Mouse (Mus musculus): ENCODE results near the gene Slc2a13. TPM values are rescaled to one million over a fixed set of nuclear protein-coding genes. Genes with fewer than 3 reads are reported as not detected.

Gene Slc2a13
- total RNA-seq, 2 experiments from 2014 or later: 0.79 to 1.0 TPM

DNA sequence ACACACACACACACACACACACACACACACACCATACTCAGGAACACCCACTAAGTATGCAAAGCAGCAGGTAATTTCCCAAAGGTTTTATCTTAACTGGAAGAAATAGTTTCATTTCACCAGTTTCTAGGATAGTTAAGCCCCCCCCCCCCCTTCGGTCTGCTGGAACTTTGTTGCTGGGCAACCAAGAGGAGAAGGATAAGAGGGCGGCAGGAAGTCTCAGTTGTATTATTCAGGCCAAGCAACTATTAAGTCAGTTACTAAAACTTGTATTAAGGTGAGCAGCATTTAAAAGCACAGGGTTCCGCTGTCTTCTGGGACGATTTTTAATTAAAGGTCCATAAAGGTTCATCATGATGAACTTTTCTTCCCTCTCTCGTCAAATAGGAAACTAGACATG, 198.6 kb downstream of the Slc2a13 start:
- DNase-seq: no peak

DNA sequence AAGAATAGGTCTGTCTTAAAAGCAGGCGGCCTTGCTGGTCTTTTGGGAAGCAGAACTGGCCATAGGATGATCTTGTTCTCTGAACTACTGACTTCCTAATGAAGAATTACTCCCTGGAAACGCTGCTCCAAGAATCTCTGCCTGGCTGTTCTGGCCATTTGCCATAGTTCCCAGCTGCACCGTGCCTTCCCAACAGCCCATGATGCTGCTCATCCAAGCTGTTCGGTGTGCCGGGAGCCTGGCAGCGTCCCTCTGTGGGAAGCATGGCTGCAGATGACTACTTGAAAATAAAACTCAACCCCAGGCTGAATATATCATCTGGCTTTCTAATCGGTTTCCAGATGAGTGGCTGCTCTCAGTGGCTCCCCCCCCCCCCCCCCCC, 199.9 kb downstream of the Slc2a13 start:
- peak; percentile 27 to 52 for DNase-seq

DNA sequence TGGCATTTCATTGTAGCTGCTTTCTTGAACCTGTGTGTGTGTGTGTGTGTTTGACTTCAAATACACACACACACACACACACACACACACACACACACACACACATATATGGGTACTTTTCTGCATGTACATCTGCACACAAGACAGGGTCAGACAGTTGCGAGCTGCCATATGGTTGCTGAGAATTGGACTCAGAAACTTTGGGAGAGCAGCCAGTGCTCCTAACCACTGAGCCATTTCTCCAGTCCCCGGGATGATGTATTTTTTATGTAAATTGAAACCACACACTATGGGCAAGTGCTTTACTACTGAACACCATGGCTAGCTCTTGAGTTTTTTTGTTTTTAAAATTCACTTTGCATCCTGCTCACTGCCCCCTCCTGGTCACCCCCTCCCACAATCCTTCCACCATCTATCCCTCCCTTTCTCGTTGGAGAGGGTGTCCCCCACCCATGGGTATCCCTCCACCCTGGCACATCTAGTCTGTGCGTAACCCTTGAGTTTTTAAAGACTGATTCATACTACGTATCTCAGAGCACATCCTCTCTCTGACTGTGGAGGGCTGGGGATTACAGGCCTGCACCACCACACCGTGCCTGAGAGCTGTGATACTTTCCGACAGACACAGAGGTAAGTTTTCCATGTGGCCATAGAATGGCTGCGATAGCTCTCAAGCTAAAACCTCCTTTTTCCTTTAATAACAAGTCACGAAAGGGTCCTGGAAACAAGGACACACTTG, 200.4 kb downstream of the Slc2a13 start:
- DNase-seq: no peak

DNA sequence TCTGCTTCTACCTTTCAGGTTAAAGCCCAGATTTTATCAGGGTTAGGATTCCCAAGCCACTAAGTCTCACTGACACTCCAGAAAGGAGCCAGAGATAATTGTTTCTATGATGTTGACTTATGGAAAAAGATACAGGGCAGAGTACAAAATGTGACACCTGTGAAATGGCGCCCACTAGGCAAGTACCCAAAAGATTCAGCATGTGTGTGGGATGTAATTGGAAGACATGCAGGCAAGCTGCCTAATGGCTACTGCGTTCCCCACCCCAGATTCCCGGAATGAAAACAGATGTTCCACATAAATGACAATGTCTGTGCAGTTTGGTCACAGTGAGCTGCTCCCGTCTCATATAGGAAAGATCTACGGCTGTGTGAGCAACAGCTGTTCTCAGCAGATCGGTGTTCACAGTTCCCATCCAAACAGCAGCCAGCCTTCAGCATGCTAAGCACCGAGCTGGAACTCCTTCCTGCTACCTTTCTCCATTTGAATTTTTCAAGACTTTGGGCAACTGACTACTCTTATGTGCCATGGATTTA, 201.1 kb downstream of the Slc2a13 start:
- no peak for DNase-seq

DNA sequence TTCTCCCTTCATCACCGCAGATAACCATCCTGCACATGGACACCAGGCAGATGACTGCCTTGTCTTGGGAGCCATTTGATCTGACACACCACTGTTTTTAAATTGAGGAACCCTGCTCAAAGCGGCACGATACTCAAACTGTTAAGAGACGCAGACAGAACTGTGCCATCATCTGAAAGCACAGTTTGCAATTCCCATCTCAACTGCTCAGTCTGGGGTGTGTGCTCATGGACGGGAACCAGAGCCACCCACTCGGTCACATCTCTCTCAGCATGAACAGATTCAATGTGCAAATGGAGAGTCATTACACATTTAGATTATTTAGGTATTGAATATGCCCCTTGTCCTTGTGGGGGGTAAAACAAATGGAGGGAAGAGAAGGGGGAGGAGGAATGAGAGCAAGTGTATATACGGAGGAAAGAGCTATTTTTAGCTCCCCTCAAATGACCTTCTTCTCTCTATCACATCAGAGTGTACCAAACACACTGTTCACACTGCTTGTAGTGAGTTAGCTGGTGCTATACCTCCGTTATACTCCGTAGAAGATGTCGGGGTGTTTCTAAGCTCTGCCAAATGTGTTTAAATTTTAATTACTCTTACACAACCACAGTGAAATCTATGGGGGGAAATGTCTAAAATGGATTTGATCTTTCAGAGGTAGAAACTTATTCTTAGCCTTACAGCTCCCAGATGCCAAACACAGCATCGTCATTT, 203.2 kb downstream of the Slc2a13 start:
- DNase-seq: no peak

DNA sequence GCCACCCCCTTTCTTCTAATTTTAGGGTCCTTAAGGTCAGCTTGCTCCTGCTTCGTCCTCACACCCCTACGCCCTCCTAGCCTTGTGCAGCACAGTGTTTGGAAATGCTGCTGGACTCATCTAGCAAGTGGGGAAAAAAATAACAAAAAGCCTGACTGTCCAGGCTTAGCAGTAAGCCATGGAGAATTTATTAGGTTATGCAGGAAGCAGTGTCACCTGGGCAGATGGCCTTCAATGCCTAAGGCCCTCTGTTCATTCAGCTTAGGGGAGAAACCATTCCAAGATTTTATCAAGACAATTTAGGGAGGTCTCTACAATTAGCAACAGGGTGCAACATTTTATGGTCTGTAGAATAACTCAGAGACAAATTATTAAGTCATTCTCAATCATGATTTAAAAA, 212.6 kb downstream of the Slc2a13 start:
- no peak for DNase-seq

DNA sequence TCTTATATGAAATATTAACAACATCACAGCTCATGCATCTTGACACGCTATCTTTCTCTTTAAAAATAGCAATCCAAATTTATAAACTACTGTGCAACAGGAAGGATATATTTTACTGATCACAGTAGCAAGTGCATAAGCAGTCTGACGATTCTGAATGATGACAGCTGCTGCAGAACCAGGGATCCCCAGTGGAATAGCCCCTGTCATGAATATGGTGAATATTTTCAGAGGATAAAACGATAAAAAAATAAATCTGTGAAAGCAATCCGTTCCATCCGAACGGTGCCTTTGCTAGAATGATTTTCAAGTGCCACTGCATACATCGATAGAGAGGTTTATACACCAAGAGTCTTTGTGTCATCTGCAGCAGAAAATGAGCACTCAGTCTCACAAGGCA, 222.1 kb downstream of the Slc2a13 start:
- DNase-seq: no peak

DNA sequence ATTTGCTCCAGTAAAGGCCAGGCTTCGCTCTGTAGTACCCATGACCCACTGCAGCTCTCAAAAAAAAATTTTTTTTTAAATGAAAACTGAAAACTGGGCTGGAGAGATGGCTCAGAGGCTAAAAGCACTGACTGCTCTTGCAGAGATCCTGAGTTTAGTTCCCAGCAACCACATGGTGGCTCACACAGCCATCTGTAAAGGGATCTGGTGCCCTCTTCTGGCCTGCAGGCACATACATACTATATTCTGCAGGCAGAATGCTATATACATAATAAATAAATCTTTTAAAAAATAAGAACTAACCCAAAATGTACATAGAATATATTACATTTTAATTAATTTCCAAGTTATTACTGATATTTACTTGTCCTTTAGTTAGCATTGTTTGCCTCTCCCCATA, 234.7 kb downstream of the Slc2a13 start:
- no peak for DNase-seq

DNA sequence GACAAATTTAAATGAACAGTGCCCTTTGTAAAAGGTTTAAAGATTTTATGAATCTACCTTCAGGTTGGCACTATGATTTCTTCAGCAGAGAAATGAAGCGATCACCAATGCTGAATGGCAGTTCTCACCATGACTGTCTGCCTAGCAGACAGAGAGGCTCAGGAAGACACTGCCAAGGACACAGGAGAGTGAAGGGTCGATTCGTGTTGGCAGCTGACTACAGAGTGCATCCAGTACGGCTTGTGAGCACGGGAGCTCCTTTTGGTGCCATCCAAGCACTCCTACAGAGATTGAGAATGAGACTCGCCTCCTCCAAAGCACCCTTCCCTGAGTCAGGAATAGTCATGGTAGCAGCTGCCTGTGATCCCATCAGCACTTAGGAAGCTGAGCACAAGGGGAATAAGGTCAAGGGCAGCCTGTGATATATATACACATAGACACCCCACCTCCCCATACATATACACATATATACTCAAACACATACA, 238.6 kb downstream of the Slc2a13 start:
- no peak for DNase-seq

DNA sequence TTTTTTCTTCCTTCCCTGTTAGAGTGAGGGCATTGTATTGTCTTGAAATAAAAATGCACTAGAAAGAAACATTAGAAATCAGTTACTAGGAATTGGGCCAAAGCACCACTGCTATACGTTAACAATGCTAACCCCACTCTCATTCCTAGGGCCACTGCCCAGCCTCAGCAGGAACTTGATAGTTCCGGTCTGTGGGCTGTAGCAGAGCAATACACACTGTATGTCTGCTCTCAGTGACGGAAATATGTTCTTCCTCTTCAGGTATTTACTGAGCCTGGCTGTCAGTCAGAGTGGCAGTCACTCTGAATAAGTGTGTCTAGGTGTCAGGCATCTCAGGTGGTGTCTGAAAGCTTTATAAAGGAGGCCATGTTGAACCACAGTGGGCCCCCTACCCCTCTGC, 245.3 kb downstream of the Slc2a13 start:
- DNase-seq: no peak

DNA sequence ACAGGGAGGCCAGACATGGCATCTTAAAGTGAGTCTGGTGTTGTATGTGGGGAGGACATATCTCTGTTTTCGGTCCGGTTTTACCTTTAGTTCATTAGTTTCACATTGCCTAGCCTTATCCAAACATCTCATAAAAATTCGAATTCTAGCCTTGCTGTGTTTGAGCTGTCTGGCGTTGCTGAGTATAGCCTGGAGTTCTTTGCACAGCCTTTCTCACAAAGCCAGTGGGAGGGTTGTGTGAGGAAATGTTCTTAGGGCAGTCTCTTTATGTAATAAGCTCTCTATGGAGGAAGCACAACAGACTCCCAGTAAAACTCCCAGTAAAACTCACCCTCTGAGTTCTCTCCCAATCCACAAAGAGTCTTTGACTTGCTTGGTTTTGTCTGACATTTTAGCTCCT, 246.0 kb downstream of the Slc2a13 start:
- DNase-seq: no peak

DNA sequence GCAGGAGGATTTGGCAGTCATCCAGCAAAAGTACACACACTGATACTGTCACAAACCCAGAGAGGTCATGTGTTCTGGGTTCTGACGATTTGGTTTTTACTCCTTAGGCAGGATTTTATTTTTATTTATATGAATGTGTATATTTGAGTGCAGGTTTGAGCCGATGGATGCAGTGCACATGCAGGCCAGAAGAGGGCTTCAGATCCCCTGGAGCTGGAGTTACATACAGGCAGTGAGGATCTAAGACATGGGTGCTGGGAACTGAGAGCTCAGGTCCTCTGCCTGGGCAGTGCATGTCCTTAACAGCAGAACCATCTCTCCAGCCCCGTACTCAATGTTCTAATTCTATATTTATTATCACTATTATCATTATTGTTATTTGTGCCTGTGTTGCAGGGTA, 253.7 kb downstream of the Slc2a13 start:
- DNase-seq: no peak

DNA sequence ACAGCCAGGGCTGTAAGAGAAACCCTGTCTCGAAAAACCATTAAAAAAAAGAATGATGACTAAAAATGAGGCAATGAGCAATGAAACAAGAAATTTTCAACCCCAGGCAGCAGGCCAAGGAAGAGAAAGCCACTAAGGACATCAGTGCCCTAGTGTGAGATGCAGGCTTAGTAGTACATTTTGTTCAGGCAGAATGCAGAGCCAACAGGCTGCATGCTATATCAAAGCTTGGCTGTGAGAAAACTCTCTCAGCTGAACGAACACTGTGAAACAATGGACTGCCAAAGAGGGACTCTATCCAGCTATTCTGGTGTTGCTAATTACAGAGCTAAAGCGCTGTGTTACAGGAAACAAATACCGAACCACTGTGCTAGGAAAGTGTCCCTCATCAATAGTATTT, 256.1 kb downstream of the Slc2a13 start:
- peak; percentile 62 to 80 for DNase-seq

DNA sequence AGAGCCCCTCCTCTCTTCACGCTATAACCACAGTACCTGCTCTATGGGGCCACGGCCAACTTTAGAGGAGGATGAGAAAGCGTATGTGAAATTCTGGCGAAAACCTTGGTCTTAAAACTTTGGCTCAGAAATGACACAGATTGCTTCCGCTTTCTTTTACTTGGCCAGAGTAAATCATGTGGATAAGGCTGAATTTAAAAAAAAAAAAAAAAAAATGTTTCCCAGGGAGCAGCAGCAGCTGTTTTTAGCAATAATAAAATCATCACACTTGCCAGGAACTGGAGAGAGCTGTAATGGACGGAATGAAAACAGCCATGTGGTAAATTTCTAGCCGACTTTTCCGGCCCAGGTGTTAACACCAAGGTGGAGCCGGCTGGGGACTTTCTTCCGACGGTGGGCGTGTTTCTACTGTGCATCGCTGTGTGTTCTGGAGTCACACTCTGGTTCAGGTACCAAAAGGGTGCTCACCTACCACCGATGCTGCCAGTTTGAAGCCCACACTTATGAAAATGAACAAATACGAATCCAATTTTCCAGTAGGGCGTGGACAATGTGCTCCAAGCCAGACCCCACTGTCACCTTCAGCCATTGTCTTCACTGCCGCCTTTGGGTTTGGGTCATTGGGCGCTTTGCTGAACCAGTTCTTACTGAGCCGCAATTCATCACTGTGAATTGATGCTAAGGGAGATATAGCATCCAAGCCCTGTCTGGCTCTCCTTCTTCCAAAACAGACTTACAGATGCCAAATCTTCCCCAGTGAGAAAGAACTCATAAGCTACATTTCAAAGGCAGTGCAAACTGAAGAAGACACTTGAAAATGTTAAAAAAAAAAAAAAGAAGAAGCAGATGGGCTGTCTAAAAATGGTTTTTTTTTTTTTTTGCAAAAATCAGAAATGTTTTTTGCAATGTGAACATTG, 258.4 kb downstream of the Slc2a13 start:
- peak; percentile 16 to 35 for DNase-seq

DNA sequence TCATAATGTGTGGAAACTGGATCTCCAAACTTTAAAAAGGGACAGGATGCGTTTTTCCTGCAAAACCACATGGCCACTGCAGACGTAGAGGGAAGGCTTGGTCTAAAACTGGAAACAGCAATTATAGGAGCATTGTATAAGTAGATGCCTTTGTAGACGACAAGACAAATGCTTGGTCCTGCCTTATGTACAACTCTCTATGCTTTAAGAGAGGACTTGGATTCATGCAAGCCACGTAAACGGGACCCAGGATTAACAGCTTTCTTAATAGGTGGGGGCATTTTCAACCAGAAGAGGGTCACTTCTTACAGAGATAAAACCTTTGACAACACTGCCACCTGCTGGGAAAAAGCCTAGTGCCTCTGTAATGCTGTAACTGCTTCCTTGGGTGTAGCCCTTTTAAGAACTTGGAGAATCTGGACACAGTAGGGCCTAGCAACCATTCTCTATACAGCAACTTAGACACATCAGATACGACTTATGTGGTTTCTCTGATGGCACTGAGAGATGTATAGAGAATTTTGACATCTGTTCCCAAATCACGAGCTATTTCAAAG, 268.7 kb downstream of the Slc2a13 start:
- peak in 1 of 2 experiments; percentile 64 for DNase-seq

DNA sequence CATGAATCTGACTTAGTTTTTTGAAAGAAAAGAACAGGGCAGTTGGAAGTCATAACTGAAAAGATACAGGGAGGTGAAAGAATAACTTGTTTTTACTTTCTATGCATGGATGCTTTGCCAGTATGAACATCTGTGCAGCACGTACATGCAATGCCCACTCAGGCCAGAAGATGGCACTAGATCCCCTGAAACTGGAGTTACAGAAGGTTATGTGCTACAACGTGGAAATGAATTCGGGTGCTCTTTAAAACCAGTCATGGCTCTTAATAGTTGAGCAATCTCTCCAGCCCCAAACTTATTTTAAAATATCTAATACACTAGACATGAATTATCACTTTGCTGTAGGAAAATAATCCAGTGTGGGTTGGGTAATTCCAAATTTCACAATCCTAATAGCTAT, 271.7 kb downstream of the Slc2a13 start:
- peak; percentile 85 to 97 for DNase-seq

DNA sequence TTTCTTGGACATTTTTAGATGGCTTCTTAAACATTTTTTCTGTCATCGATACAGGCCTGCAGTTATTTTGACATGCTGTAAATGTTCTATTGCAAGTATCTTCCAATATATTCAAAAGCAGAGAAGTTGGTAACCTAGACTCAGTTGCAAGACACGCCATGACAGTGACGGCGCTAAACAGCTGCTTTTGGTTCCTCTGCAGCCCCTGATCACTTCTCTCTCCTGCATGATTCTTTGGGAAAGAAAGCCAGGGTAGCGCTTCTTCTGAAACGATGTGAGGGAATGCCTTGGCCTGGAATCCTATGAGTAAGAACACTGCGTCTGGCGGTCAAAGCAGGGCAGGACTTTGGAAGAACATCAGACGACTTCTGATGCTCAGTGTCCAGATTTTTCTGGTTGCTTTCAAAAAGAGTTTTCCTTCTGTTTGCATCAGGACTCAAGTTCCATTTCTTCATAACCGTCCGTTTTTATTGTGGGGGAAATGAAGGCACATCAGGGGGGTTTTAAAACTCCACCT, 273.7 kb downstream of the Slc2a13 start:
- DNase-seq: no peak

DNA sequence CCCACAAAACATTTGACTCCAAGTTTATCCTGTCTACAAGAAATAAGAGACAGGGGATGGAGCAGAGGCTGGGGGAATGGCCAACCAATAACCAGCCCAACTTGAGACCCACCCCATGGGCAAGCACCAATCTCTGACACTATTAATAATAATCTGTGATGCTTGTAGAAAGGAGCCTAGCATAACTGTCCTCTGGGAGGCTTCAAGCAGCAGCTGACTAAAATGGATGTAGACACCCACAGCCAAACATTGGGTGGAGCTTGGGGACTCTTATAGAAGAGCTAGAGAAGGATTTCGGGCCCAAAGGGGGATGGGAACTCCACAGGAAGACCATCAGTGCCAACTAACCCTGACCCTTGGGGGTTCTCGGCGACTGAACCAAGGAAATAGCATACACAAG, 289.6 kb downstream of the Slc2a13 start:
- no peak for DNase-seq

DNA sequence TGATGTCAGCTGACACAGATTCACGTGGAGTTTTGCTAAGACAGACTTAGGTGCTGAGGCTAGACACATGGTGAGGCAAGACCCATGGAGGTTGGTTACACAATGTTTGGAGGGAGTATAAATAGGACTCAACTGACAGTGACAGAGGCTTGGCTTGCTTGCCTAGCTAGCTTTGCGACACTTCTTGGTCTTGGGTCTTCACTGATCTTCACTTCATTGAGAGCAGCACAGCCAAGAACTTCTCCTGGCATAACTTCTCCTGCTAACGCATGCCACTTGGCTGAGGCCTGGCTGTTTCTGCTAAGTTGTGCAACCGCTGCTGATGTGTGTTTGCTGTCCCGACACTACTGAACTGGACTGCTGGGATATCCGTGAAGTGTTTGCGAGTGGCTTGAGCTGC, 290.2 kb downstream of the Slc2a13 start:
- DNase-seq: peak; percentile 56 to 70

DNA sequence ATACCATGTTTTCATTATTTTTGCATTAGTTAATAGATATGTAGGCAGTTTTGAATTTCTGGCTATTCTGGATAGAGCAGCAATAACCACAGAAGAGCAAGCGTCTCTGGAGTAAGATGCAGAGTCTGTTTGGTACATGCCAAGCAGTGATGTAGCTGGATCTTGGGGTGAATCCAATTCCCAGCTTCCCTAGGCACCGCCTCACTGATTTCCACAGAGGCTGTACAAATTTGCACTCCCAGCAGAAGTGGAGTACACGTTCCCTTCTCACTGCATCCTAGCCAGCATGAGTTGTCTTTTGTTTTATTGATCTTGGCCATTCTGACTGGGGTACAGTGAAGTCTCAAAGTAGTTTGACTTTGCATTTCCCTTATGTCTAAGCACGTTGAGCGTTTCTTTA, 291.5 kb downstream of the Slc2a13 start:
- DNase-seq: peak in 1 of 2 experiments; percentile 24

DNA sequence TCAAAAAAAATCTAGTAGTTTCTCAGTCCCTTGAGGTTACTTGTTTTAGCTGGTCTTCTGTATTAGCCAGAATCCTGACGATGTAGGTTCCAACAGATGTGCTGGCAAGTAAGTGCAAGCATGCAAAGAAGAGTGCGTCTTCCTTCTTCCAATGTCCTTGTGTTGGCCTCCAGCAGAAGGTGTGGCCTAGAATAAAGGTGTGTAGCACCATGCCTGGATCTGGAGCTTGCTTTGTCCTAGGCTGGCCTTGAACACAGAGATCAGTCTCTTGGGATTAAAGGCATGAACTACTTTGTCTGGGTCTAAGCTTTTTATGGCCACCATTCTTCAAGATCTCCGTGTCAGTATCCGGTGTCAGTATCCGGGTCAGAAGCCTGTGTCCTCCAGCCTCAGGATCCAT, 293.5 kb downstream of the Slc2a13 start:
- DNase-seq: no peak

DNA sequence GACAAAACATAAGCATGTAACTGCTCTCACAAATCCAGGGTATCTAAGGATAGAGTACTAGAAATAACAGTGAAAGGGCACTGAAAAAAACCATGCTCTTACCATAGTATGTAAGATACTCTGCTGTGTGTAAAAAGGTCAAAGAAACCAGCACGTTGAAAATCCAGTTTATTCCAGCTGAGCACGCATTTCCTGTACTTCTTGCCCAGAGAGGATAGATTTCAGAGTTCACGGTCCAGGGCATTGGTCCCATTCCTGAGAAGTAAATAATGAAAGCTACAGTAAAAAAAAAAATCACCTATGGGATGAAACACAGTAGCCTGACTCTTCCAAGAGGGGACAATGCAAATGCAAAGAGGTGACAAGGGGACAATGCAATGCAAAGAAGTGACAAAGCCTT, 297.1 kb downstream of the Slc2a13 start:
- no peak for DNase-seq
